Mouse (Mus musculus): ENCODE measurements around the gene D13Ertd608e. TPM values are rescaled to one million over a fixed set of nuclear protein-coding genes. Genes with fewer than 3 reads are reported as not detected.
A peak's percentile ranks its signal among the peaks of the same experiment; 100 is the strongest.
"Not testable (repeated sequence)": the region's sequence is repeated elsewhere in the genome, so short reads cannot be mapped to it uniquely, and the experiment has no call there.

The D13Ertd608e gene
- polyA plus RNA-seq (2016; fragmentation: Nextera tagmentation; extraction: Ambion mirVana) = not detected in 2 replicates

GRCm38 (mm10) chr13:119835320-119836056 is at the start of gene D13Ertd608e:
TSS of gene D13Ertd608e (plus strand) at chr13:119836006.
- not testable (repeated sequence) for H3K4me1 ChIP-seq
- H3K4me3 ChIP-seq = 0 out of 2 replicates have a peak within 1 kb of the TSS, but pooled peaks have one; percentile 11
- peak; percentile 39; the same call in 1 of the 2 replicates for ATAC-seq (ENCODE audit: low FRiP score, low read depth)

GRCm38 (mm10) chr13:119789851-119790717 is 45.7 kb upstream of the D13Ertd608e start:
- H3K4me3 ChIP-seq = peak overlapping the region; percentile 86
- peaks cover 21% of the 10 kb centered on the region for H3K4me1 ChIP-seq
- WGBS = 1% methylated on average over 66 of the region's 66 CpGs
- peak overlapping the region; percentile 95 for H3K9ac ChIP-seq
- H3K9me3 ChIP-seq = no peaks in the 10 kb centered on the region
- H3K27ac ChIP-seq = peak overlapping the region; percentile 86; the same call in 1 of the 2 replicates
- ATAC-seq (ENCODE audit: low FRiP score, low read depth) = peak; percentile 71
- H3K4me2 ChIP-seq (replicated peaks) = peak overlapping the region; percentile 72
- H3K36me3 ChIP-seq = peaks cover 24% of the 10 kb centered on the region
- H3K27me3 ChIP-seq (replicated peaks) = no peaks in the 10 kb centered on the region

More at GRCm38 (mm10) chr13:119835320-119836056, at the start of gene D13Ertd608e:
- H3K9me3 ChIP-seq; H3K27ac ChIP-seq; H3K36me3 ChIP-seq; H3K9ac ChIP-seq; H3K27me3 ChIP-seq (replicated peaks): not testable (repeated sequence)
- WGBS = 13% methylated on average over 19 of the region's 25 CpGs
- H3K4me2 ChIP-seq (replicated peaks) = peak within 1 kb of the TSS; percentile 44

DNA sequence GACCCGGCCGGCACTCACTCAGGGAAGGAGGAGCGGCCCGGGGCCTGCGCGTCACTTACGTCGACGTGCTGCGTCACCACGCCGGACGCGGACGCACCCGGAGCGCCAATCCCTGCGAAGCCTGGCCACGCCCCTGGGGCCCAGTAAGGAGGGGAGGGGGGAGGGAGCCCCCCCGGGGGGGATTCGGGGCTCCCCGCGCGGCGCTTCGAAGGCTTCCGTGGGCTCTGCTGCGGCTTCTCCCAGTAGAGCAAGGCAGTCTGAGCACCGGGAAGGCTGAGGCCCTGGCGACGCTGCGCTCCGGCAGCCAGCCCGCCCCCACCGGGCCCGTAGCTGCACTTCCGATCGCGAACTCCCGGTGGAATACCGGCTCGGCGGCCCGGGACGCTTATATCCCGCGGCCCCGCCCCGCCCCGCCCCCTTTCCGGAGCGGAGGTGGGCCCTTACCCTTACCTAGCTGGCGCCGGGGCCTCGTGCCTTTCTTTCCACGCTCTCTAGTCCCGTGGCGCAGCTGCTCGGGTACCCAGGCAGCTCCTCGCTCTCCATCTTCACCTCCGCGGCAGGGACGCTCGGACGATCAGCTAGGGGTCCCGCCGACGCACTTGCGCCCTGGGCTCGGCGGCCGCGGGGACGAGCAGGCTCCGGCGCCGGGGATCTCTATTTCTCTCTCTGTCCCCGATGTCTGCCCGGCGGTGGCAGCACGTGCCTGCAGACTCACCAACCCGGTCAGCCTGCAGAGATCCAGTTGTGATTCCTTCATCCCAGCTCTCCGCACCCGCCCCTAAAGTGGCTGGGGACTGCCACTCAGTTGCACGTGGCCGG is 44.8 kb upstream of the D13Ertd608e start, which contains the start of gene Zfp131:
Zfp131 (minus strand) TSS at position 129 of the 819 bp plus-strand sequence.
- WGBS = under 1% methylated on average over 84 of the region's 86 CpGs
- peak within 1 kb of the TSS; percentile 95 for H3K9ac ChIP-seq
- H3K27me3 ChIP-seq (replicated peaks) = no peaks in the 10 kb centered on the region
- H3K27ac ChIP-seq = peak within 1 kb of the TSS; percentile 91
- H3K4me3 ChIP-seq = peak within 1 kb of the TSS; percentile 86
- no peaks in the 10 kb centered on the region for H3K9me3 ChIP-seq
- H3K36me3 ChIP-seq = peaks cover 18% of the 10 kb centered on the region
- peak; percentile 96 for ATAC-seq (ENCODE audit: low FRiP score, low read depth)
- peak within 1 kb of the TSS; percentile 72 for H3K4me2 ChIP-seq (replicated peaks)
- H3K4me1 ChIP-seq = peaks cover 21% of the 10 kb centered on the region

DNA sequence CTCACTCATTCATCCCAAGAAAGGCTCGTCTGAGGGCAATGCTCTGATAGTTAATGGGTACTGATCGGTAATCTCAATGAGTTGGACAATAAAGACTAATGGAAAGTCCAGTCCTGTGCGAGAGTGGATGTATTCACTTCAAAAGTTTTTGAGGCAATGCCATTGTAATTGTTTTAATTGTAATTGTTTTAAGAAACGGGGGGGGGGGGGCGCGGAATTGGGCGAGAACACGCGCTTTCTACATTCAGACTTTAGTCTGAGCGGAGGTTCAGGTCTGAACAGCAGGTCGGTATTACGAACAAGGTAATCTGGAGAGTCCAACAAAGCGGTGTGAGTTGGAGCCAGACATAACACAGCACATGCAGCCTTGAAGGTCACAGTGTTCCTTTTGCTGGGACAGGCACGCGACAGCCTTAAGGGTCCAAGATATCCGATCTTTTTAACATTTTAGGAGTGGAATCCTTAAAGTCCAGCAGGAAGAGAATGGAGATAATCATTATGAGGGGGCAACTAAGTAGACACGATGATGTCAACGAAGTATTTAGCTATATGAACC is 44.1 kb upstream of the D13Ertd608e start:
- ATAC-seq (ENCODE audit: low FRiP score, low read depth) = no peak
- H3K4me1 ChIP-seq = peaks cover 21% of the 10 kb centered on the region
- 5% methylated on average over 18 of the region's 18 CpGs for WGBS
- H3K9me3 ChIP-seq = no peaks in the 10 kb centered on the region
- H3K4me3 ChIP-seq = peak overlapping the region; percentile 86
- H3K27me3 ChIP-seq (replicated peaks) = no peaks in the 10 kb centered on the region
- H3K4me2 ChIP-seq (replicated peaks) = peak overlapping the region; percentile 72
- H3K9ac ChIP-seq = peak overlapping the region; percentile 95
- H3K36me3 ChIP-seq = peaks cover 15% of the 10 kb centered on the region
- H3K27ac ChIP-seq = peak overlapping the region; percentile 91; the same call in 1 of the 2 replicates

DNA sequence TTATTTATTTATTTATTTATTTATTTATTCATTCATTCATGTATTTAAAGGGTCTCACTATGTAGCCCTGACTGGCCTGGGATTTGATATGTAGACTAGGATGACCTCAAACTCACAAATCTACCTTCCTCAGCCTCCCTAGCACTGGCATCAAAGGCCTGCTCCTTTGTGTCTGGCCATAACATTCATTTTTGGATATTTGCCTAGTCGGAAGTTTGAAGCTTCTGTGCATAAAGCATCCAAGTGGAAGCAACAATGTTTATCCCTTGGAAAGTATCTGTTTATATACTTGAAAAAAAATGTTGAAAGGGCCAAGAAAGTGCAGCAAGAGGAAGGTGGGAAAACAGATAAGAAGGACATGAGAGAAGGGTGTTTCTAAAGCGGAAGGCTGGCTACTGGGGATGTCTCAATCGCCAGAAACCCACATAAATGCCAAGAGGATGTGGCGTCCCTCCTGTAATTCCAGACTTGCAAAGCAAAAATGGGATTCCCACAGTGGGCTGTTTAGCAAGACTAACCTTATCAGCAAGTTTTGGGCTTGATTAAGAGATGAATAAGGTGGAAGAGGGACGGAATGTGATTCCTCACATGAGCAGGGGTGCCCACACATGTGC is 42.9 kb upstream of the D13Ertd608e start:
- Histone ChIP-seq H3K4me3 (no peak overlapping the region), H3K27me3 (replicated peaks) (no peaks in the 10 kb centered on the region), H3K4me1 (peaks cover 21% of the 10 kb centered on the region), H3K27ac (no peak overlapping the region), H3K9ac (no peak overlapping the region), H3K9me3 (no peaks in the 10 kb centered on the region), H3K4me2 (replicated peaks) (no peak overlapping the region), H3K36me3 (peaks cover 7% of the 10 kb centered on the region)
- no peak for ATAC-seq (ENCODE audit: low FRiP score, low read depth)
- 80% methylated on average over 5 of the region's 5 CpGs for WGBS

DNA sequence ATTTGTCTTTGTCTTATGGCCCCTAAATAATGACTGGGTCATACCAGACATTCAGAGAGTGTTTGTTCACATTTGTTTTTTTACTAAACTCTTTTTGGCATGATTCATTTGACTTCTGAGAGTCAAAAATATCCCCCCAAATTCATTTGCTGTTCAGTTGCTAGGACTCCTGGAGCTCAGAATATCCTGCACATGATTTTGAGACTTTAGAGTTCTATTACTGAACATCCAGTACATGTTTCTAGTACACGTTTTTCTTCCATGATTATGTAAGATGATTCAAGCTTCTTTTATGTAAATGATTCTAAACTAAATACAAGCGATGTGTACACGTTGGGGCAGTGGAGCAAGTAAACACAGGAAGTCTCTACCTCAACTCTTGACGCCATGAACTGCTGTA is 38.1 kb upstream of the D13Ertd608e start:
- H3K27me3 ChIP-seq (replicated peaks) = no peaks in the 10 kb centered on the region
- H3K4me2 ChIP-seq (replicated peaks) = no peak overlapping the region
- no peak for ATAC-seq (ENCODE audit: low FRiP score, low read depth)
- no peaks in the 10 kb centered on the region for H3K4me1 ChIP-seq
- H3K9me3 ChIP-seq = no peaks in the 10 kb centered on the region
- H3K27ac ChIP-seq = no peak overlapping the region
- WGBS = 74% methylated on average over 4 of the region's 4 CpGs
- no peak overlapping the region for H3K9ac ChIP-seq
- H3K36me3 ChIP-seq = no peaks in the 10 kb centered on the region
- no peak overlapping the region for H3K4me3 ChIP-seq

GRCm38 (mm10) chr13:119808937-119809336 is 26.9 kb upstream of the D13Ertd608e start:
- H3K4me3 ChIP-seq = no peak overlapping the region
- H3K9ac ChIP-seq = no peak overlapping the region
- H3K27me3 ChIP-seq (replicated peaks) = no peaks in the 10 kb centered on the region
- H3K36me3 ChIP-seq = no peaks in the 10 kb centered on the region
- no peak overlapping the region for H3K4me2 ChIP-seq (replicated peaks)
- no peaks in the 10 kb centered on the region for H3K4me1 ChIP-seq
- WGBS = 66% methylated on average over 2 of the region's 2 CpGs
- ATAC-seq (ENCODE audit: low FRiP score, low read depth) = no peak
- no peak overlapping the region for H3K27ac ChIP-seq
- H3K9me3 ChIP-seq = no peaks in the 10 kb centered on the region

GRCm38 (mm10) chr13:119810031-119810430 is 25.8 kb upstream of the D13Ertd608e start:
- no peak overlapping the region for H3K4me2 ChIP-seq (replicated peaks)
- H3K27me3 ChIP-seq (replicated peaks) = no peaks in the 10 kb centered on the region
- no peaks in the 10 kb centered on the region for H3K9me3 ChIP-seq
- H3K36me3 ChIP-seq = no peaks in the 10 kb centered on the region
- H3K27ac ChIP-seq = no peak overlapping the region
- no peak overlapping the region for H3K9ac ChIP-seq
- WGBS = 88% methylated on average over 9 of the region's 9 CpGs
- H3K4me1 ChIP-seq = no peaks in the 10 kb centered on the region
- no peak for ATAC-seq (ENCODE audit: low FRiP score, low read depth)
- no peak overlapping the region for H3K4me3 ChIP-seq

- no peaks in the 10 kb centered on the region for H3K27me3 ChIP-seq (replicated peaks)
- H3K9ac ChIP-seq = no peak overlapping the region
- no peaks in the 10 kb centered on the region for H3K9me3 ChIP-seq
- no peak overlapping the region for H3K27ac ChIP-seq
- ATAC-seq (ENCODE audit: low FRiP score, low read depth) = no peak
- H3K36me3 ChIP-seq = no peaks in the 10 kb centered on the region
- H3K4me2 ChIP-seq (replicated peaks) = no peak overlapping the region
- H3K4me3 ChIP-seq = no peak overlapping the region
- 58% methylated on average over 8 of the region's 8 CpGs for WGBS
- H3K4me1 ChIP-seq = no peaks in the 10 kb centered on the region
These were observed 19.0 kb upstream of the D13Ertd608e start for GRCm38 (mm10) chr13:119816798-119817197.

- no peak overlapping the region for H3K9ac ChIP-seq
- H3K27ac ChIP-seq = no peak overlapping the region
- no peaks in the 10 kb centered on the region for H3K4me1 ChIP-seq
- no peaks in the 10 kb centered on the region for H3K9me3 ChIP-seq
- H3K4me3 ChIP-seq = no peak overlapping the region
- no peak overlapping the region for H3K4me2 ChIP-seq (replicated peaks)
- no peaks in the 10 kb centered on the region for H3K27me3 ChIP-seq (replicated peaks)
- WGBS = 27% methylated on average over 2 of the region's 2 CpGs
- no peaks in the 10 kb centered on the region for H3K36me3 ChIP-seq
- ATAC-seq (ENCODE audit: low FRiP score, low read depth) = no peak
These were observed 18.1 kb upstream of the D13Ertd608e start for GRCm38 (mm10) chr13:119817579-119818206.

DNA sequence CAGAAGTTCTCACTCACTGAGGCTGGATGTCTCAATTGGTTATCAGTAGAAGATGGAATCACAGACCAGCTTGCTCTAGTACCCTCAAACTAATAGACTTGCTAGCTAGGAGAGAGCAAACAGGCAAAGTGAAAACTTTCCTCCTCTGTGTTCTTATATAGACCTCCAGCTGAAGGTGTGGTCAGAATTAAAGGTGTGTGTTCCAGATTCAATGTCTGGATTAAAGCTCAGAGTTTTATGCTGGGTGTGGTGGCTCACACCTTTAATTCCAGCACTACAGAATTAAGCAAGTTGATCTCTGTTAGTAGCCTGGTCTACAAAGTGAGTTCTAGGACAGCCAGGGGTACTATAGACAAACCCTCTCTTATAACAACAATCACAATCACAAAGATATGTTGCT is 5.7 kb upstream of the D13Ertd608e start, which contains the start of gene AF067063:
AF067063 (minus strand) TSS at position 101 of the 400 bp plus-strand sequence.
- H3K27me3 ChIP-seq (replicated peaks); H3K27ac ChIP-seq; H3K4me3 ChIP-seq; H3K4me2 ChIP-seq (replicated peaks); ATAC-seq (ENCODE audit: low FRiP score, low read depth); H3K36me3 ChIP-seq; H3K4me1 ChIP-seq; H3K9me3 ChIP-seq; H3K9ac ChIP-seq: not testable (repeated sequence)

All from neural tube, embryonic 12.5 days (tissue).